Mouse (Mus musculus) heart, embryonic 16.5 days (tissue): ENCODE measurements around the gene Tube1. TPM values are rescaled to one million over a fixed set of nuclear protein-coding genes. Genes with fewer than 3 reads are reported as not detected.
A peak's percentile ranks its signal among the peaks of the same experiment; 100 is the strongest.
"Not testable (repeated sequence)": the region's sequence is repeated elsewhere in the genome, so short reads cannot be mapped to it uniquely, and the experiment has no call there.

Experiments used
- ATAC-seq: fragments of 200-750 bp; cut with Nextera tagmentation; replicated peaks from 2 replicates; pipeline ENCODE4 v1.8.0; 2017; ENCODE audit warnings: moderate number of reproducible peaks; ENCODE audit not compliant: insufficient read depth, low FRiP score; ENCODE audit errors: extremely low read depth
- H3K27ac ChIP-seq: fragments of 300-500 bp; sonication (generic); 2 replicates; pipeline ENCODE4 v1.5.1; 2014; ENCODE audit warnings: mild to moderate bottlenecking, low read length, control low read depth, moderate library complexity
- H3K27me3 ChIP-seq: fragments of 300-500 bp; sonication (generic); 2 replicates; pipeline ENCODE4 v1.6.1; 2014; ENCODE audit warnings: low read length, mixed read lengths; ENCODE audit not compliant: control insufficient read depth, insufficient read depth
- H3K36me3 ChIP-seq: fragments of 300-500 bp; sonication (generic); 2 replicates; pipeline ENCODE4 v1.6.1; 2014; ENCODE audit not compliant: control insufficient read depth, insufficient read depth
- H3K4me1 ChIP-seq: fragments of 300-500 bp; sonication (generic); 2 replicates; pipeline ENCODE4 v1.6.1; 2014; ENCODE audit warnings: low read length, mixed read lengths; ENCODE audit not compliant: control insufficient read depth, insufficient read depth
- H3K4me2 ChIP-seq: fragments of 300-500 bp; sonication (generic); 2 replicates; pipeline ENCODE4 v1.6.1; 2014; ENCODE audit warnings: low read depth, mild to moderate bottlenecking, control low read depth, low read length
- H3K4me3 ChIP-seq: fragments of 300-500 bp; sonication (generic); 2 replicates; pipeline ENCODE4 v1.5.1; 2014; ENCODE audit warnings: mild to moderate bottlenecking, control low read depth, low read length
- H3K9ac ChIP-seq: fragments of 300-500 bp; sonication (generic); 2 replicates; pipeline ENCODE4 v1.6.1; 2014; ENCODE audit warnings: low read length, control low read depth
- H3K9me3 ChIP-seq: fragments of 300-500 bp; sonication (generic); replicated peaks from 2 replicates; pipeline ENCODE4 v1.6.1; 2016; ENCODE audit warnings: low read length; ENCODE audit not compliant: control insufficient read depth
- WGBS: fragments of 180-500 bp; shearing (Covaris S2); extraction: QIAGEN DNeasy Blood & Tissue Kit; methylation state at CpG from one replicate; pipeline ENCODE4 v1.1.7; 2014; 5-methylcytosine and 5-hydroxymethylcytosine counted together
- polyA plus RNA-seq: library from polyadenylated mRNA; unstranded; fragments of >200 nt; fragmentation: Nextera tagmentation; extraction: Ambion mirVana; gene quantifications from 2 replicates; pipeline ENCODE4 v1.2.1, GENCODE M21; 2015

Gene Tube1
- polyA plus RNA-seq, 1 experiment from 2014 or later = 11.9 TPM

DNA sequence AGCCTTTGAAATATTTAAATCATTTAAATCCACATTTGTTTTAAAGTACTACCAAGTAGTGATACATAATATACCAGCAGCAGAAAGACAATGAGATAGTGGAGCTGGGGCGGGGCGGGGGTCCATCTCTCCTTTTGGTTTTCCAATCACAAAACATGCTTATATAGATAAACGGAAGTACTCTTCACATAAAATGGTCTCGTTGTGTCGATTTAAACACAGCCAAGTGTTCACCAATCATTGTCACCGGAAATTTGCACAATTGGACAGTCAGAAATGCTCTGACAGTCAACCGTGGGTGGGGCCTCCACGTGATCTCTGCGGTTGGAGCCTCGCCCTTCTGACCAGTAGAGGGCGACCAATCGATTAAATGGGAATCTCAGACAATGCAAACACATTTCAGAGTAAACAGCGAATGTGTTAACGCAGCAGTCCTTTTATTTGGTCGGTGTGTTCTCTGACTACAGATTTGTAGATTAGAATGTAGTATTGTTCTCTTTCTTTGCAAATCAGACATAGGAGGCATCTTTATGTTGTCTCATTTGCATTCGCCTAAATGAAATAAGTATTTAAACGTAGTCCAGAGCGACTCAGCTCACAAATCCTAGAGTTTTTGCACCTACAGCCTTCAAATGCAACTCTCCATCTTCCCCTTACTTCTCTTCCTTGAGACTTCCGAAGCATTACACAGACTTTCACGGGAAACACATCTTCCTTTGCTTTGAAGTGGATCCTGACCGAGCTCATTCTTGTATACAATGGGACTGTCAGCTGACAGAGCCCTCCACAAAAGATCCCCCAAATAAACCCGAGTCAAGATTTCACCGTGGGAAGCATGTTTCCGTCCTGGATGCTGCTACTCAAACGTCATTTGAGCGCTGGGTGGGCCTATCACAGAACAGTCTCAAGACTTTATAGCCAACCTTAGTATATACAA lies 38.1 kb downstream of the Tube1 start:
- no peaks in the 10 kb centered on the region for H3K9me3 ChIP-seq
- peak overlapping the region; percentile 82 for H3K27ac ChIP-seq
- no peaks in the 10 kb centered on the region for H3K27me3 ChIP-seq
- H3K4me2 ChIP-seq = peak overlapping the region; percentile 83
- peak overlapping the region; percentile 59 for H3K9ac ChIP-seq
- no peaks in the 10 kb centered on the region for H3K36me3 ChIP-seq
- H3K4me1 ChIP-seq = peaks cover 4% of the 10 kb centered on the region
- 17% methylated on average over 26 of the region's 26 CpGs for WGBS
- peak; percentile 67 for ATAC-seq
- H3K4me3 ChIP-seq = peak overlapping the region; percentile 61

- H3K9ac ChIP-seq = no peak overlapping the region
- WGBS = 67% methylated on average over 6 of the region's 6 CpGs
- no peaks in the 10 kb centered on the region for H3K27me3 ChIP-seq
- no peaks in the 10 kb centered on the region for H3K36me3 ChIP-seq
- H3K4me2 ChIP-seq = peak overlapping the region; percentile 54
- no peak for ATAC-seq
- H3K9me3 ChIP-seq = no peaks in the 10 kb centered on the region; the same call in 1 of the 2 replicates
- H3K4me3 ChIP-seq = no peak overlapping the region; the same call in 1 of the 2 replicates
- H3K4me1 ChIP-seq = peaks cover 4% of the 10 kb centered on the region
- H3K27ac ChIP-seq = peak overlapping the region; percentile 82
Measured at GRCm38 (mm10) chr10:39172540-39172931, 38.8 kb downstream of the Tube1 start.

- H3K27ac ChIP-seq = peak overlapping the region; percentile 82
- H3K4me3 ChIP-seq = peak overlapping the region; percentile 22
- H3K27me3 ChIP-seq = no peaks in the 10 kb centered on the region
- no peaks in the 10 kb centered on the region for H3K36me3 ChIP-seq
- 39% methylated on average over 13 of the region's 13 CpGs for WGBS
- peak overlapping the region; percentile 54 for H3K4me2 ChIP-seq
- H3K9me3 ChIP-seq = peaks cover 4% of the 10 kb centered on the region
- H3K4me1 ChIP-seq = peaks cover 4% of the 10 kb centered on the region
- H3K9ac ChIP-seq = peak overlapping the region; percentile 22; the same call in 1 of the 2 replicates
- no peak for ATAC-seq
Measured at GRCm38 (mm10) chr10:39173077-39173476, 39.3 kb downstream of the Tube1 start.

GRCm38 (mm10) chr10:39176981-39177380 lies 43.2 kb downstream of the Tube1 start:
- 55% methylated on average over 5 of the region's 5 CpGs for WGBS
- no peaks in the 10 kb centered on the region for H3K27me3 ChIP-seq
- H3K36me3 ChIP-seq = no peaks in the 10 kb centered on the region
- no peak overlapping the region for H3K27ac ChIP-seq
- no peak overlapping the region for H3K4me2 ChIP-seq
- ATAC-seq = no peak
- H3K9me3 ChIP-seq = peaks cover 8% of the 10 kb centered on the region
- H3K4me3 ChIP-seq = no peak overlapping the region
- no peak overlapping the region for H3K9ac ChIP-seq
- peaks cover 3% of the 10 kb centered on the region for H3K4me1 ChIP-seq

- no peaks in the 10 kb centered on the region for H3K27me3 ChIP-seq
- no peaks in the 10 kb centered on the region for H3K4me1 ChIP-seq
- H3K36me3 ChIP-seq = no peaks in the 10 kb centered on the region
- no peak overlapping the region for H3K9ac ChIP-seq
- no peak overlapping the region for H3K27ac ChIP-seq
- H3K9me3 ChIP-seq = no peaks in the 10 kb centered on the region
- no peak for ATAC-seq
- no peak overlapping the region for H3K4me3 ChIP-seq
- WGBS = 78% methylated on average over 8 of the region's 8 CpGs
- H3K4me2 ChIP-seq = no peak overlapping the region
Measured at GRCm38 (mm10) chr10:39184864-39185544, 51.2 kb downstream of the Tube1 start.

DNA sequence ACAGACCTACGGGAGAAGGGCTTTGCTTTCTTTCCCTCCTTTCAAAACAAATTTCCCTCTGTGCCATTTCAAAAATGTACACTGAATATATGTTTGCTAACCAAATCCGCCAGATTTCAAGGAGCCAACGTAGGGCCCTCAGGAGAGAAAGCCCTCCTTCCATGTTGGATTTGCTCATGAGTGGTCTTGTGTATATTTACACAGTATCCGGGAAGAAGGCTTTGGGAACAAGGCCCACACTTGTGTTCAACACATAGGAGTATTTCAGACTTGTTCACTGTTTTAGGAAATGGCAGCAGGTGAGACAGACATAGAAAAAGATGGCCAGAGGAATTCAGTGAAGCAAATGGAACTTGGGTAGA lies 51.8 kb downstream of the Tube1 start:
- Histone ChIP-seq H3K27ac (no peak overlapping the region), H3K36me3 (no peaks in the 10 kb centered on the region), H3K9ac (no peak overlapping the region), H3K9me3 (no peaks in the 10 kb centered on the region), H3K4me2 (no peak overlapping the region), H3K27me3 (no peaks in the 10 kb centered on the region), H3K4me3 (no peak overlapping the region), H3K4me1 (no peaks in the 10 kb centered on the region)
- WGBS = 75% methylated on average over 4 of the region's 4 CpGs
- ATAC-seq = no peak

- Histone ChIP-seq H3K9me3 (0 out of 2 replicates have a peak, but pooled peaks cover 2% of the 10 kb centered on the region), H3K9ac (no peak overlapping the region), H3K36me3 (no peaks in the 10 kb centered on the region), H3K4me3 (no peak overlapping the region), H3K4me2 (no peak overlapping the region), H3K27ac (peak overlapping the region; percentile 27; the same call in 1 of the 2 replicates), H3K4me1 (no peaks in the 10 kb centered on the region), H3K27me3 (no peaks in the 10 kb centered on the region)
- 86% methylated on average over 3 of the region's 3 CpGs for WGBS
- 0 out of 2 replicates have a peak, but pooled peaks have one; percentile 58 for ATAC-seq
Measured at GRCm38 (mm10) chr10:39192673-39193072, 58.9 kb downstream of the Tube1 start.

DNA sequence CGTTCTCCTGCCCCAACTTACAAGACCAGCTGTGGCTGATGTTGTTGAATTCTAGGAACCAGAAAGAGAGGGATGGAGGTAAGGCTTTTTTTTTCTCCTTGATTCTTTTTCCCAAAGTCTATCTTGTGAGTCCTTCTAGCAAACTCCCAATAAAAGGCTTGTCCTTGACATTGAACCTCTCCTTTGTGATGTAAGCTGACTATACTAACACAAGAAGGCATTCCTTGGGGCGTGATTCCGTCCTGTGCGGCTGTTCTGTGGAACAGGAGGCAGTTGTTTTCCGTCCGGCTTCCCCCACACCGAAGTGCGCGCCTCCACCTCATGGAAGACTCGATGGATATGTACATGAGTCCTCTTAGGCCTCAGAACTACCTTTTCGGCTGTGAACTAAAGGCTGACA lies 64.4 kb downstream of the Tube1 start:
- ATAC-seq, H3K4me2 ChIP-seq, H3K4me3 ChIP-seq, H3K27ac ChIP-seq, H3K9ac ChIP-seq, H3K36me3 ChIP-seq, H3K4me1 ChIP-seq, H3K9me3 ChIP-seq, H3K27me3 ChIP-seq: not testable (repeated sequence)
- 93% methylated on average over 11 of the region's 11 CpGs for WGBS
